Mouse (Mus musculus) common myeloid progenitor, adult 5-6 weeks (primary cell): ENCODE results near the gene Oard1. TPM values are rescaled to one million over a fixed set of nuclear protein-coding genes. Genes with fewer than 3 reads are reported as not detected.

ENCODE experiments used
- ATAC-seq: replicated peaks from 2 replicates; pipeline ENCODE4 v1.8.0; 2016; ENCODE audit warnings: low read depth, mild to moderate bottlenecking, moderate TSS enrichment, inconsistent platforms; ENCODE audit not compliant: poor library complexity, severe bottlenecking
- total RNA-seq: library from RNA; stranded (forward); fragments of 200-1000, 187-1606 nt; gene quantifications from 2 replicates; pipeline ENCODE4 v1.2.3, GENCODE M21; 2017

Oard1 gene
- total RNA-seq, 1 experiment from 2014 or later = 59.1 TPM

GRCm38 (mm10) chr17:48407910-48408525 is 1.8 kb upstream of the Oard1 start:
- ATAC-seq = no peak

DNA sequence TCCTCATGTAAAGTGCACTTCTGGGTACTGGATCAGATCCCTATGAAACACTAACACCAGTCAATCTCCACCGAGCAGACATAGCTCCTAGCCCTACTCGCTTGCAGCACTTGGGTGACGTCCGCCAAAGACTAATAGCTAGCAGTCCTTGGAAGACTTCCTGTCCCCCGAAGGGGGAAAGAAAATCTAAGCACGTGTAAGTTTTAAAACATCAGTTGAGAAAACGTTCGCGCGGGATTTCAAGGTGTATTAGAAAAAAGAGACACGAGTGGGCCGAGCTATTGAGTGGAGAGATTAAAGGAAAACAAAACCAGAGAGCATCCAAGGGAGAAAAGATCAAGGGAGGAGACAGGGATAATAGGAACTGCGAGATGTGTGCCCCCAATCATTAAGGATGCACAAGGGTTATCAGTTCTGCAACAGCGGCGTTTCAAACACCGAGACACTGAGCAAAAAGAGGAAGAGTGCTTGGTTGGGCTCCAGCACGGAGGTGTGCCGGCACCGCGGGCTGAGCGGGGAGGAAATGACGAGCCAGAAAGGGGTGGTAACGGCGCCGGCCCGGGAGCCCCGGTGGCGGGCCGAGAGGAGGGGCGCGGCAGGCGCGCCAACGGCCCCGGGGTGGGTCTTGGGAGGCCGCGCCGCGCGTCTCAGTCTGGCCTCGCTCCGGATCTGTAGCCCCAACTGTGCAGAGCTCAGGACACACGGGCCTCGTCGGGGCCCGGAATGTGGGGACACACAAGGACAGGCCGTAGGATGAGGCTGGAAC is 1.1 kb upstream of the Oard1 start:
- peak; percentile 39 for ATAC-seq

GRCm38 (mm10) chr17:48410299-48410785 is 528 bp downstream of the Oard1 start:
- ATAC-seq = peak; percentile 39

DNA sequence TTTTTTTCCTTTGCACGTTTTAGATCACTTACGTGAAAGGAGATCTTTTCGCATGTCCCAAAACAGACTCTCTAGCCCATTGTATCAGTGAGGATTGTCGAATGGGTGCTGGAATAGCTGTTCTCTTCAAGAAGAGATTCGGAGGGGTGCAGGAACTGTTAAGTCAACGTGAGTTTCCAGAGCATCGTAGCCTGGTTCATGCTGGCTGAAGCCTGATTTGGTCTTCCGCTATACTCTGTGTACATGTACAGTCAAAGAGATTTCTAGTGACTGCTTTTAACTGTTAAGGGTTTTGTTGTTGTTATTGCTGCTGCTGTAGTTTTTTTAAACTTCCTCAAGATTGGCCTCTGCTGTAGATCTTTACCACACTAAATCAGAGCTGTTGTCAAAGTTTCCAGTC is 1.4 kb downstream of the Oard1 start:
- ATAC-seq = no peak

DNA sequence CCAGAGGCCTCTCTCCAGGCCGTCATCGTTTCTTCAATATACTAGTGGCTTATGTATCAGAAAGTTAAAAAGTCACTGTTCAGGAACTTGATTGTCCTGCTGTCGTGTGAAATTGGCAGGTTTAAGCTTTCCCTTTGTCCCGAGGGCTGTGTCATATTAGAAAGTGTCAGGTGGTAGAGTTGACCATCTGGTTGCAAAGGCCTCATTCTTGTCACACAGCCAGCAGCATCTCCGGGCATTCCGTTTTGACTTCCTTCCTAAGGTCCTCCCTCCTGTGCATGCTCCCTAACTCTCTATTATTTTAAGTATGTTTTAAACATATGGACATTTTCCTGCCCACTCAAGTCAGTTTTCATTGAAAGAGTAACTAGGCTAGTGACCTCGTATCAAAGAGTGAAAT is 6.2 kb downstream of the Oard1 start:
- ATAC-seq = no peak

DNA sequence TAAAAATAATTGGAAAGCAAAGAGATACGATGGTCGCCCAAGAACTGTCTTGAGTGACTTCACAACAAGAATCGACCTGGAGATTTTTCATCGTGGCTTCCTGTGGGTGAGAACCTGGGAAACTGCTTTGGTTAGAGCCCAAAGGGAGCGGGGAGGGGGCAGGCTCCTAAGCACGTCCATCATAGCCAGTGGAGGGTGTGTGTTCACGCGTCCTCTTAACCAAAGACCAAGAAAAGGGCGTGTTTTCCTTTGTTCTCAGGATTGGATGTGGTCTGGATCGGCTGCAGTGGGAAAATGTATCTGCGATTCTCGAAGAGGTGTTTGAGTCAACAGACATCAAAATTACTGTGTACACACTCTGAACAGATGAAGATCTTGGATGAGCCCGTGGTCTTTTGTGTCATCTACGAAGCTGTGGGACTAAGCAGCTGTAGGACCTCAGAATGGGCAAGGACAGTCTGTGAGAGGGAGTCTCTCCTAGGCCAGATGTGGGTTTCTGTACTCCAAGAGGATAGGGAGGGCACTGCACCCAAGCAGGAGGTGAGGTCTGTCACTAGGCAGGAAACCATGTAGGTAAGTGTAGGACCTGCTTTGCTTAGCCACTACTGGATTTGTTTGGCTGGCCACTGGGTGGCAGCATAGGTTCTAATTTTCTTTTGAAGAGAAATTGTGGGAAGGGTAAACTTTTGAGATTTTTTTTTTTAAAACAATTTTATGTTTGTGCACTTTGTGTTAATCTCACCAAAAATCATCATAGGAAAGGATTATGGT is 6.8 kb downstream of the Oard1 start:
- ATAC-seq = peak; percentile 63

DNA sequence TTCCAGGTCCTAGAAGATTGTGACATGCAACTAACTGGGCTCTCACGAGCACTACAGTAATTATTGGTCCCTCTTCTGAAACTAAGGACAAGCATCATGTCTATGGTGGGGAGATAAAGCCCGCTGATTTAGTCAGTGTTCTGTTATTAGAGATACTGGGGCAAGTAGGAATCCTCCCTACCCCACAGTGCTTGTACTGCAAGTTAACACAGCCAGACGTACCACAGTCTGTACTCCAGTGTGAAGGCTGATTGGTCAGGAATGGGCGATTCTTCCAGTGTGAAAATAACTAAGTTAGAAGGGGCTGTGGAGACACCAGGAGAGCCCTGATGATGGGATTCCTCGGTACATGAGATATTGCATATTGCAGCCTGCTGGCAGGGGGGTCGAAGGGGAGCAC is 7.7 kb downstream of the Oard1 start:
- no peak for ATAC-seq

DNA sequence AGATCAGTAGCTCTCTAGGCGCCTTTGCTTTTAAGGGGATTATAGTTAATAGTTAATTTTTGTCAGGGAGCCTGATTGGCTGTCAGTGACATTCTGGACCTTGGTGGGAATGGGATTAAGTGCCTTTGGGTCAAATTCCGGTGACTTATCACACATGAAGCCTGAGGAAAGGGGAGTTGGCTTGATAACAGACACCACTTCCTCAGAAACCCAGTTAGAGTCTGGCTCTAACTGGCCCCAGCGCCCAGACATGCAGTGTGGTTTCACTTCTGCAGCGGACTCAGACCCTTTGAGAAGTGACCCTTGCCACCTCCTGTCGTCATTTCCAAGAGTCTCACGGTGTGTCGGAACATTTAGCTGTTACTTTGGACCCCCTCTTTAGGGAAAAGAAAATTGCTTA is 8.4 kb downstream of the Oard1 start:
- peak; percentile 85 for ATAC-seq

GRCm38 (mm10) chr17:48418781-48419180 is 9.0 kb downstream of the Oard1 start:
- ATAC-seq = 0 out of 2 replicates have a peak, but pooled peaks have one; percentile 7

- ATAC-seq = peak; percentile 34
Measured at GRCm38 (mm10) chr17:48419571-48419970, 9.8 kb downstream of the Oard1 start.

DNA sequence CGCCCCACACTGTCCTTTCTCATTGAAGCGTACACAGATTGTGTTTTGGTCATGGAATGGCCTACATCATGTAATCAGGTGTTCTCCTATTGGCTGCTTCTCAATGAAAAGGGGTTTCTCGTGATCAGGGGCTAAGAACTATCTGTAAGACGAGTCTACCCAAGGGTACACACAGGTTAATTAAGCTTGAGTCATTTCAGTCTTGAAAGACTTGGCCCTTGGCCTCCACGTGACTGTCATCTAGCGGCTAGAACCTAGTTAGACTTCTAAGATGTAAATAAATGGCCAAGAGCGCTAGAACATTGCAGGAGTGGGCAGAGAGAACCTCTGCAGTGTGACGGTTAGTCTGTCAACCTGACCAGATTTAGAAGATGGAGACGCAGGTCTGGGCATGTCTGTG is 14.4 kb downstream of the Oard1 start:
- no peak for ATAC-seq

GRCm38 (mm10) chr17:48425823-48426612 is 16.2 kb downstream of the Oard1 start:
- peak; percentile 88 for ATAC-seq

DNA sequence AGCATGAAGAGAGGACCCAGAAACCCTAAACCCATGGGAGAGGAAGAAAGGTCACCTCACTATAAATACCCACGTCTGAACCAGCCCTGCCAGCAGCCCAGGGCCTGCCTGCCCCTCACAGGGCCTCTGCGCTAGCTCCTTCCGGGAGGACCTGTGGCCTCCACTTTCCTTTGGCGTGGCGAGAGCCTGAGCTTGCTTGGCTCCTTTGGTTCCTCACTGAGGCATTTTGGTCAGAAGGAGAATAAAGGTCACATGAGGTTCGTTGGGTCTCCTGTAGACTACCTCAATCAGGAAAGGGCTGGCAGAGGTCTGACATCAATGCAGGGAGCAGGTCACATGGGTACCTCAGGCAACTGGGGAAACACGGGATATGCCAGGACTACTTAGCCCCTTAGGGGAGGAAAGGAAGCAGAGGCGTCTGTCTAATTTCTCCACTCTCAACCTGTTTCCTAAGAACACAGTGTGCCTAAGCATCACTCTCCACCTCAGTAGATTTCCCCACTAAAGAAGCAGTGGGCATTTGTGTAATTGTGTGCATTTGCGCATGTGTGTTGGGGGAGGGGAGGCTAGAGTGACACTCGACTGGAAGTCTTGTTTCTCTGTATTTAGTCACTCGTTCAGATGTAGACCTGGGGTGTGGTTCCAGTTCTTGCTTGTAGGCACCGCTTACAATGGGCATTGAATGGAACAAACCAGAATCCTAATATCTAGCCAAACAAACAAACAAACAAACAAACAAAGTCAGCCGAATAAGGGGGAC is 17.4 kb downstream of the Oard1 start:
- no peak for ATAC-seq

DNA sequence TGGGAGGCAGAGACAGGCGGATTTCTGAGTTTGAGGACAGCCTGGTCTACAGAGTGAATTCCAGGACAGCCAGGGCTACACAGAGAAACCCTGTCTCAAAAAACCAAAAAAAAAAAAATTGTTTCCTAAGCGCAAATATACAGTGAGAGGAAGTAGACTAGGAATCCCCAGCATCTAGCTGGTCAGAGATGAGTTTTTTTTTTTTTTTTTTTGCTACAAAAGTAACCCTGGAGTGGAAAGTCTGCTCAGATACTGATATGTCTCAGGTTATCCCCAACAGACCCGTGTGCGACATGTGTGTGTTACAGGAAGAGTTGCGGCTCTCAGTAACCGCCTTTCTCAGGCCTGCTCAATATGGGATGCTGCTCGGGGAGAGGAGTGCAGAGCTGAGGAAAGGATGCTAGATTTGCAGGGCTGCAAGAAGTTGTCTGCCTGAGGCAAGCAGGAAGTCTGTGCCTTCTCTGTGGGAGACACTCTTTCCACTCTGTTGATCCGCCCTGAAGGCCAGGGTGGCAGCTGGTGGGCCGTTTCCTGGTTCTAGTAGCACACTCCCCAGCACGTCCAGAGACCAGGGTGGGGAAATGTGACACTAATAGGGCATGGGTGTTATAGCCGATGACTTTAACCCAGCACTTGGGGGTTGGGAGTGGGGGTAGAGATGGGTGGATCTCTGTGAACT is 18.2 kb downstream of the Oard1 start:
- peak; percentile 46 for ATAC-seq

DNA sequence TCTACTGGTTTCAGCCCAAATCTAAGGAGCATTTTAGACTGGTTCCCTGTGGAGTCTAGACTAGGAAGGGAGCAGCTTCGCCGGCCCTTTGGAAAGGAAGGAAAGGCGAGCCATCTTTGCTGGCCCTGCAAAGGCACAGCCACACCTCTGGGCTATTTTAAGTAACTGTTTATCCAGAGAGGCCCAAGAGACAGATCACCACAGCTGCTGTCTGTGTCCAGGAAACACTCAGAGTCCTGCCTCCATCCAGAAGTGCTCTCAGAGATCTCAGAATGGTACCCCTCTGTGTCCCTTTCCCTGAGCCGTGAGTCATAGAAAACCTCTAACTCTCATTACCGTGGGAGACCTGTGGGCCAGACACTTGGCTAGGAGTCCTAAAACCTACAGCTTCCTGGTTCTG is 20.6 kb downstream of the Oard1 start:
- no peak for ATAC-seq

DNA sequence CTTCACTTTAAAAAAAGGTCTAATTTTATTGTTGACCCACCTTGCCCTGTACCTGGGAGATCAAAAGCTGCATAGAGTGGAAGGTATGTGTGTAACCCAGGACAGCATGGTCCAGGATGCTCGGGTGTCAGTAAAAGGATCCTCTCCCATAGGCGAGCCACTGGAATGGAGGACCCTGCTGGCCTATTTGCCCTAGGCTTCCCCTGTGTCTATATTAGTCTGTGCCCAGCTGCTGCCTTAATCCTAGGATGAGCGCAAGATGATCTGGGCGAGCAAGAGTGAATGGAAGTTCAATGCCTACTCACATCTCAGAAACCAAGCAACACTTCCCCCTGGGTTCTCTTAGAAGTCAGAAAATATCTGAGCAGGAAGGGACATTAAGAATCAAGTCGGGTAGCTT is 21.2 kb downstream of the Oard1 start:
- ATAC-seq = no peak

- no peak for ATAC-seq
Measured at GRCm38 (mm10) chr17:48432158-48432980, 22.6 kb downstream of the Oard1 start, which contains the start of gene Apobec2. TSS of gene Apobec2 (minus strand) at chr17:48432930.
